Mouse (Mus musculus) adipocyte (in vitro differentiated cells): ENCODE results near the gene Gli3.

Experiments
- DNase-seq: peaks from one replicate; pipeline ENCODE4 v3.0.0-alpha.2; 2016; ENCODE audit warnings: low spot score

Gene Gli3

DNA sequence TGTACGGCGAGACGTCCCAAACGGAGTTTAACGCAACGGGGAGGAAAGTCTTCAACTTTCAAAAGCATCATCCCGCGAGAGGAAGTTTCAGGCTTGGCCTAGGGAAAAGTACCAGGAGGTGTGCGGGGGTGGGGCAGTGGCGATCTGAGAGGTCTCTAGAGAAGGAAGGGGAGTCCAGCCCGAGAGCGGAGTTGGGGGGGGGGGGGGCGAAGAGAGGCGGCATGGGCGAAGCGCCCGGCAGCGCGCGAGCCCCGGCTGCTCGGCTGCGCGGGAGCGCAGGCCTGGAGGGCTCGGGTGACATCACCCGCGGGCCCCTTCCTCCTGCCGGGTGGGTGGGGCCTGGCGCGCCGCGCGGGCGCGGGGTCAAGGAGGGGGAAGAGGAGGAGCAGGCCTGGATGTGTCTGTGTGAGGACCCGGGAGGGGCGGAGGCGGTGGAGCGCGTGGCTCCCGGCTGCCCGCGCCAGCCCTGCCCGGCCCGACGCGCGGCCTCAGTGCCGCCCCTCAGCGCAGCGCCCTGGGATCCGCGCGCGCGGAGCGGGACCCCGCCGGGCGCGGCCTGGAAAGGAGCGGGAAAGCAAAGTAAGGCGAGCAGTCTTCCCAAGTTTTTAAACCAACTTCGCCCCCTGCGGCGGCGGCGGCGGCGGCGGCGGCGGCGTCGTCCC is at the start of gene Gli3:
TSS of gene Gli3 (plus strand) at position 406 of the 662 bp plus-strand sequence.
- peak; percentile 53 for DNase-seq

DNA sequence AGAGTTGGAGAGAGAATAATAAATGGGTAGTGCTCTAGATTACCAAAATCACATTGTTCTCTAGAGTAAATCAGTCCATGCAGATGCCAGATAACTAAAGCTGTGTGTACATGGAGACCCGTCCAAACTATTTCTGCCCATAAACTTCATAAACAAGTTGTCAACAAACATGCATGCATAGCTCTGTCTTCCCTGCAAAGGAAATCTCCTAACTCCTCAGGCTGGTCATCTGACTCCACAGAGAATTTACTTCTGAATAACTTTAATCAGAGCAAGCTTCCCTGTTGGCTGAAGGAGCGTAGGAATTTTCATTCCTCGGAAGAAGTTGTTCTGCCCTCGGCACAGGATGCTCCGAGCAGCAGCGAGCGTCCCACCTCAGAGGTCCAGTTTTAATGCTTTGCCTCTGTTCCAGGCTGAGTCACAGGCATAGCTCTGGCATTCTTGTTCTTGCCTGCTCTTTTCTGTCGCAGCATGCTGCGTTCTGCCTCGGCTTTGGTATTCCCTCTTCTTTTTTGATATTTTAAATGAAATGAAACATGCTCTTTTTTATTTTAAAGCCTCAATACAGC is 41.8 kb upstream of the Gli3 start:
- no peak for DNase-seq

GRCm38 (mm10) chr13:15442002-15442401 is 21.0 kb upstream of the Gli3 start:
- DNase-seq: no peak

DNA sequence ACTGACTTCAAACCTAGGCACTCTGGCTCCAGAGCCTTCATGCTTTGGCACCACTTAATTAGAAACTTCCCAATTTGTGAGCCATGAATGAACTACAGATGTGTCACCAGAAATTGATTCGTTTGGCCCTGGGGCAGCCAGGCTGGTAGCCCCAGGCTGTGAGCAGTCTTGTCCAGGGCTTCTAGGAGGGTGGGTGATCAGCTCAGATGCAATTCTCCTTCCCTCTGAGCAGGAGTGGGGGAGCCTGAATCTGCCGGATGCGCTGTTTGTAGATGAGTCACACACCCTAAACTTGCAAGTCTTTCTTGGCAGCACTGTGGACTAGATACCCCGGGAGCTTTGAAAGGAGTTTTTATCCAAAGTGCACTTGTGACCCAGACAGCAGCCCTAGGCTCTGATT is 18.7 kb upstream of the Gli3 start:
- no peak for DNase-seq

- no peak for DNase-seq
Observed at GRCm38 (mm10) chr13:15445591-15445990, 17.4 kb upstream of the Gli3 start.

DNA sequence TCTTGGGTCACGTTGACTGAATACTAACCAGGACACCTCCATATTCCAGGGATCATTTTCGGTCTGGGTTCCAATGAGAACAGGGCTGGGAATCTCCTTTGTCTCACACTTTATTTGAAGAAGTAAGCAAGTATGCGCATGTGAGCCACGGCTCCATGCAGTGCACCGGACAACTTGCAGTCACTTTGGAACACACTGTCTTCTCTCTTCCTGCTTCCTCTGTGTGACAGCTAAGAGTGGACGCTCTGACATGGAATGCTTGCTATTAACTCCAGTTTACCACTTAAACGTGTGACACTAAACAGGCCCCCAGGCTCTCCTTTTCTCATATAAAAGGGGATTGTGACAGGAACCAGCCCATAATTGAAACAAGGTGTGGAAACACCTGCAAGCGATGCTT is 17.0 kb upstream of the Gli3 start:
- no peak for DNase-seq

DNA sequence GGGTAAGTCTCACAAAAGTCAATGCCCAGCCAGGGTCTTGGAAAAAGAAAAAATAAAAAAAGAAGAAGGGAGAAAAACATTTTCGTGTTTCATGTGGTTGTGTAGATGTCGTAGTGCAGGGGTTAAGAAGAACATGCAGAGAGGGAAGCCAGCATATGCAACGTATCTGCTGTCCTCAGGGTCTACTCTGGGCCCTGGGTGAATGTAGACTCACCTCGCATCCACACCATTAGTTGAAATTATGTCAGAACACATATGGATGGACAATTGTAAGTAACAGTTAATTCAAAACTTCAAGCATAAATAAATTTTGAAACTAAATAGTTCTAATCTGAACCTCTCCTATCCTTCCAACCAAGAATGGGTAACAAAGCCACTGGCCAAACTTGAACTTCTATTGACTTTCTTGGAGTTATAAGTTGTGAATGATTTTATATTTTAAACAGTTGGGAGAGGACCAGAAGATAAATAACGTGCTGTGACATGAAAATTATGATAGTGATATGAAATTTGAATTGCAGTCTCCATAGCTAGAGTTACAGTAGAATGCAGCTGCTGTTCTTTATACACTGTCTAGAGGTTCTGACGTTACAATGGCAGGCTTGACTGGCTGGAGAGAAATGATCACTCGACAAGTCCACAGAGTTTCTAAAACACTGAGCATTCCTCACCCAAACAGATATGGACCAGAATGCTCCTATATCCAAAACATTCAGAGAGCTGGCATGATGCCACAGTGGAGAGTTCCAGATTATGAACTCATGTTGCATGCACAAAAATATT is 16.1 kb upstream of the Gli3 start:
- DNase-seq: no peak

- DNase-seq: no peak
Observed at GRCm38 (mm10) chr13:15450941-15451340, 12.1 kb upstream of the Gli3 start.

- DNase-seq: no peak
Observed at GRCm38 (mm10) chr13:15457841-15458240, 5.2 kb upstream of the Gli3 start.

DNA sequence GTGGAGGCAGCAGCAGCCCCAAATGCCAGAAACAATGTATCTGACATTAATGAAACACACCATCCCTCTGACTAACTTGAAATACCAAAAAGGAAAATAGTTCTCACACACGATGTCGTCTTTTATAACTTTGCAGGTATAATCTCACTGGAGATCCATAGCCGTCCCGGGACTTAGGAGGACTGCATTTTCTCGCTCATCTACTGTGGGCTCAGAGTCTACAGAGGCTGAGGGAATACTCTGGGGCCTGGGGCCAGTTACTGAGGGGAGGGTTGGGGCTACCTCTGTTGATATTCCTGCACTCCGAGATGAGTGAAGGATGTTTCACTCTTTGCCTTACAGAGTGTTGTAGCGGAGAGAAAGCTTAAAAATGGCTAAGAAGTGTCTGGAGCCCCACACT is 1.1 kb upstream of the Gli3 start:
- DNase-seq: no peak

- peak; percentile 32 for DNase-seq
Observed at GRCm38 (mm10) chr13:15463492-15464080, 551 bp downstream of the Gli3 start.

DNA sequence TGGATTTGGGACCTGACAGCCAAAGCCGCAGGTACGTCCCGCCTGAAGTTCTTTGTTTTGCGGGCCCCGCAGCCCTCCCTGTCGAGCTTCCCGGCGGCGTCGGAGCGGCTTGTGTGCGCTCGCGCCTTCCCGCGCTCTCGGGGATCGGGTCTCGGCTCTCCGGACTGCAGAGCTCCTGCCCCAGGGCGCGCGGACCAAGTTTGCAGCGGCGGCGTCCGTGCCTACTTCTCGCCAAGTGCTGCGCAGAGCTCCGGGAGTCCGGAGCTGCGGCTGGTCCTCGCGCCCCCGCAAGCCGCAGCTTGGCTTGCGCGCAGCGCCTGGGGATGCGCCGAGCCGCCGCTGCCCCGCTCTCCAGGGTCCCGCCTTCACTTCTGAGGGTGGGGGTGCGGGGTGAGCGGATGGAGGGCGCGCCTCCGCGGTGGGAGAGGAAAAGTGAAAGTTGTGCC is 1.1 kb downstream of the Gli3 start:
- DNase-seq: no peak

- peak; percentile 31 for DNase-seq
Observed at GRCm38 (mm10) chr13:15464741-15465250, 1.8 kb downstream of the Gli3 start.

GRCm38 (mm10) chr13:15466496-15466895 is 3.5 kb downstream of the Gli3 start:
- DNase-seq: no peak

DNA sequence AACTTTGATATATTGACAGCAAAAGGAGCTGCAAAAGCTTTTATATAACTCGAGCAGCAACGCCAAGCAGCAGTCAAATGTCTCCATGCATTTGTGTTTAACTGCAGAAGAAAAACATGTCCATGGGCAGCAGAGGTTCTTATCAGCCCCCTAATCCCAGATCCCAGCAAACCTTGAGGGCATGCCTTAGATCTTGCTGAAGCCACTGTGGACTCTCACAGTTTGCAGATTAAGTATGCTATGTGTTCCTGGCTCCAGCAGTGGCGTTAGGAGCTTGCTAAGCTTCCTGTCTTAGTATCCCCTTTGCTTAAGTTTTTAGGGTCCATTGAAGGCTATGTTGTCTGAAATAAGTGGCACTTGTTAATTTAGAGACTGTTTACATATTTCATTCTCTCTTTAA is 4.4 kb downstream of the Gli3 start:
- no peak for DNase-seq

DNA sequence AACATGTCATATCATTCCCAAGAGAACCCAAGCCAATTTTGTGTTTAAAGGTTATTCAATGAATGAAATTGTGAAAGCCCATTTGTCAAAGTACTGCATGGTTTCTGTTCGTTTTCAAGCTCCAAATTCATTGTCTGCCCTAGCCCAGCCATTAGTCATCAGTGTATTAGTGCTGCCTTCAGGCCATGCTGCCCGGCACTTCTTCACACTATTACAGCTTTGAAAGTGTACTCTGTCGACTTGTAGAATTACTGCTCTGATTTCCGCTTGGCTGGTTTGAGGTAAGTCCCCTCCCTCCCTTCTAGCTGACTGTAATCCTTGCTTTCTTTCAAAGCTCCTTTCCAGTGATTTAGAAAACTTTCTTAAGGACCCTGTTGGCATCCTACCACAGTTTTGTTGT is 5.4 kb downstream of the Gli3 start:
- peak; percentile 61 for DNase-seq

DNA sequence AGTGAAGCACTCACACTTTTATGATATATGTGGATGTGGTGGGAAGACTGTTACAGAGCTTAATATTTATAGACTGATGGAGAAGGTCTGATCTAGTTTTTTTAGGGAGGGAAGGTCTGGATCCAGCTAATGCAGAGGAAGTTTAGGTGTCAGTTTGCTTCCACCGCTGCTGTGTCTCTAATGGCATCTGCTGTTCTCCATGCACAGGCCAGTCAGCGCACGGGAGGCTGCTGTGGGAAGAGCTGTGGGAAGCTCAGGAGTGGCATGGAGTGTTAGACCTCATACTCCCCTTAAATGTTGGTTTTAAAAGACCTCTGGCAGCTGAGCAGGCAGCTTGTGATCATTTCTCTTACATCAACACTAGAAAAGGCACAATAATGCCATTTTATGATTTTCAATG is 7.0 kb downstream of the Gli3 start:
- DNase-seq: no peak

DNA sequence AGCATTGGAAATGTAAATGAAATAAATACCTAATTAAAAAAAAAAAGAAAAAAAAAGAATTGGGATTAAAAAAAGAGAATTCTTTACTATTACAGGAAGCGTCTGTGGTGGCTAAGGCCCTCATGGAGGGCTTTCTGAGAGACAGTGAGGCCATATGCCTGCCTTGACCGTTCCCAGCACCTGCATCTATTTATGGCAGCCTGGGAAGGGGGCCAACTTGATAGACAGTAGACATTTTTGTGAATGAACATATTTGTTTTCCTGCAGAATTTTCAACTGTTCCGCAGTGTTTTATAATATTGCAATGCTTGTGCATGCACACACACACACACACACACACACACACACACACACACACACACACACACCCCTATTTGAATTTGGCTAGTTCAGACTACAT is 9.7 kb downstream of the Gli3 start:
- DNase-seq: no peak

DNA sequence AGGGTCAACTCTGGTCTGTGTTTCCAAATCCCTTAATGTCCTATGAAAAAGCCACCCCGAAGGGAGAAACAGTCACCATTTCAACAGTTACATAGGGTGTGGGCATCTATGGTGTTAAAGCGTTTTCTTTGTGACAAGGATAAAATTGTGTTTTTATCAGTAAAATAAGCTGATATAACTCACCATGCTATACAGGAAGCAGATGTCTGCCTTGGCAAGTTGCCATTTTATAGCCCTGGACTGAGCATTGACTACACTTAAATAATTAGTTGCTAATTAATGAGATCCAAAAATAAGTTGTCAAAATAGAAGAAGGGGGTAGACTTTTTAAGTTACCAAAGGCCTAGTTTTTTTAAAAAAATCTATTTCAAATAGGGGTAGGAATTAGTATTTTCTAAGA is 11.4 kb downstream of the Gli3 start:
- DNase-seq: no peak

DNA sequence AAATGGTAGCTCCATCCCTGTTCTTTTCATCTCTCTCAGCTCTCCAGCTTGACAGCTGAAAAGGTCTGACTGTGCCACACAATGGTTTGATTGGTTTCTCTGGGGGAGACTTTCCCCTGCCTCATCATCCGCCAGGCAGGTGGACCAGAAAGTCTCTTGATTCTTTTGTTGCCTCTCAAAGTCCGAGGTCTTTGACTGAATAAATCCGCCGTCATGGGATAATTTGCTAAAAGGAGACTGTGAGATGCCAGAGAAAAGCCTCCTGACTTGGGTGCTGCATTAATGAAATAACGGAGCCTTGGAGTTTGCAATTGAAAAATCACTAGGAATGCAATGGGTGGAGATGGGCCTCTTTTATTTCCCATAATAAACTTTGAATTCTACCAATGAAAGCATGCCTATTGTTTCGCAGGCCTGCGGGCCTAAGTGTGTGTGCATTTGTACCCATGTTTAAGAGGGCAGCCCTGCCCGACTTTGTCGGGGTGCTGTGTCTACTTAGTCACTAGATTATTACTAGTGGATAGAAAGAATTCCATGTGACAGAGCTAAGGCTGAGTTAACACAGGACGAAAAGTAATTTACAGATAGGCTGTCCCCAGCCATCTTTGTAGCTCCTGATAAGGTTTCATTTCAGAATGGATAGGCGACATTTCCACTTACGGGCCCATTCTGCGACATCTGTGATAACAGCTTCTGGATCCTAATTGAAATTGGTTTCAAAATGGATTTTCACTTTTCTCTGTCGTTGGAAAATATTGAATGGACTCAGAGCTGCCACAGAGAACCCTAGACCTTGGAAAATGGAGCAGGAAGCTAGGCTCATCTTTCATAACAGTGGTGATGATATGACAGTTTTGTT is 23.2 kb downstream of the Gli3 start:
- no peak for DNase-seq

- DNase-seq: no peak
Observed at GRCm38 (mm10) chr13:15487334-15487733, 24.3 kb downstream of the Gli3 start.

DNA sequence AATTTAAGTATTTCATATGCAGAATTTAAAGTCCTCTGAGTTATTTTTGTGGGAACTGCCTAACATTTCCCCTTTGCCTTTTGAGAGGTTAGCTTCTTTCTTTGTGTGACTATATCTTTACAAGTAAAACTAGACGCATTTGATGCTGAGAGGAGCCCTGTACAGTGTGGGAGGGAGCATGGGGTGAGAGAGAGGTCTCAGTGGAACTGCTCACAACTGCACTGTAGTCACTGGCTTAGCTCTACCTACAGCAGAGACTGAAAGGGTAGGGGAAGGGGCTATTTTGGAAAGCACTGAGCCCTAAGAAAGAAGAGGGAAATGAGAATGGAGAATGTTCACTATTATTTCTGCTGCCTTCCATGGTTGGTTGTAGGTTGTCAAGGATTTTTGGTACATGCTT is 25.0 kb downstream of the Gli3 start:
- DNase-seq: no peak
